Mouse (Mus musculus): ENCODE measurements at regions not wholly inside any gene's neighbourhood (a gene's known extent, or its start where the extent isn't known, plus 50 kb on each side); places are given as distances from the start of the nearest gene placed in this dataset.

- DNase-seq (ENCODE audit: low spot score in 2 of 2): no peak
Observed at GRCm38 (mm10) chr15:57543985-57544384, 66.6 kb upstream of the Slc22a22 start.

- no peak for DNase-seq (ENCODE audit: low spot score in 2 of 2)
Observed at GRCm38 (mm10) chr15:57542630-57543029, 65.2 kb upstream of the Slc22a22 start.

- DNase-seq (ENCODE audit: low spot score in 2 of 2): no peak
Observed at GRCm38 (mm10) chr15:57535514-57535913, 58.1 kb upstream of the Slc22a22 start.
